Mouse (Mus musculus) limb, embryonic 11.5 days (tissue): ENCODE results near the gene Ift43. TPM values are rescaled to one million over a fixed set of nuclear protein-coding genes. Genes with fewer than 3 reads are reported as not detected.

Source experiments
- ATAC-seq: fragments of 200-750 bp; cut with Nextera tagmentation; 2 replicates; pipeline ENCODE4 v1.8.0; 2017; ENCODE audit warnings: low read depth; ENCODE audit not compliant: insufficient number of reproducible peaks, low FRiP score, low TSS enrichment
- DNase-seq: peaks from one replicate; pipeline ENCODE4 v3.0.0-alpha.2; 2015; ENCODE audit warnings: low spot score
- H3K27ac ChIP-seq: fragments of 300-500 bp; sonication (generic); replicated peaks from 2 replicates; pipeline ENCODE4 v1.5.1; 2014; ENCODE audit warnings: low read depth, mild to moderate bottlenecking, low read length
- H3K27me3 ChIP-seq: fragments of 300-500 bp; sonication (generic); 2 replicates; pipeline ENCODE4 v1.6.1; 2014; ENCODE audit warnings: mild to moderate bottlenecking, low read length, mixed read lengths; ENCODE audit not compliant: control insufficient read depth, insufficient read depth
- H3K36me3 ChIP-seq: fragments of 300-500 bp; sonication (generic); 2 replicates; pipeline ENCODE4 v1.6.1; 2014; ENCODE audit warnings: mild to moderate bottlenecking, low read length, moderate library complexity, mixed read lengths; ENCODE audit not compliant: control insufficient read depth, insufficient read depth
- H3K4me1 ChIP-seq: fragments of 300-500 bp; sonication (generic); 2 replicates; pipeline ENCODE4 v1.6.1; 2014; ENCODE audit warnings: low read length, mixed read lengths; ENCODE audit not compliant: control insufficient read depth, insufficient read depth
- H3K4me2 ChIP-seq: fragments of 300-500 bp; sonication (generic); 2 replicates; pipeline ENCODE4 v1.6.1; 2014; ENCODE audit warnings: low read depth, mild to moderate bottlenecking, moderate library complexity; ENCODE audit not compliant: severe bottlenecking
- H3K4me3 ChIP-seq: fragments of 300-500 bp; sonication (generic); 2 replicates; pipeline ENCODE4 v1.5.1; 2014; ENCODE audit warnings: low read depth, low read length
- H3K9ac ChIP-seq: fragments of 300-500 bp; sonication (generic); 2 replicates; pipeline ENCODE4 v1.6.1; 2014; ENCODE audit warnings: mild to moderate bottlenecking, low read length
- H3K9me3 ChIP-seq: fragments of 300-500 bp; sonication (generic); 2 replicates; pipeline ENCODE4 v1.6.1; 2016; ENCODE audit warnings: low read length; ENCODE audit not compliant: control insufficient read depth
- WGBS: fragments of 180-500 bp; shearing (Covaris S2); extraction: QIAGEN DNeasy Blood & Tissue Kit; methylation state at CpG from one replicate; pipeline ENCODE4 v1.1.7; 2014; 5-methylcytosine and 5-hydroxymethylcytosine counted together
- polyA plus RNA-seq: library from polyadenylated mRNA; unstranded; fragments of >200 nt; fragmentation: Nextera tagmentation; extraction: Ambion mirVana; gene quantifications from 2 replicates; pipeline ENCODE4 v1.2.1, GENCODE M21; 2014

The Ift43 gene
- polyA plus RNA-seq, 1 experiment from 2014 or later, result 81.3 TPM

GRCm38 (mm10) chr12:86173314-86173713 is 91.0 kb downstream of the Ift43 start:
- H3K4me3 ChIP-seq, result no peak overlapping the region
- H3K27ac ChIP-seq, result peak overlapping the region; percentile 53; the same call in 1 of the 2 replicates
- WGBS, result 24% methylated on average over 6 of the region's 6 CpGs
- H3K4me1 ChIP-seq, result peaks cover 43% of the 10 kb centered on the region
- peak; percentile 85 for DNase-seq
- H3K36me3 ChIP-seq, result no peaks in the 10 kb centered on the region
- ATAC-seq, result peak; percentile 42
- no peaks in the 10 kb centered on the region for H3K27me3 ChIP-seq
- no peak overlapping the region; the same call in 1 of the 2 replicates for H3K9ac ChIP-seq
- H3K4me2 ChIP-seq, result no peak overlapping the region; the same call in 1 of the 2 replicates
- no peaks in the 10 kb centered on the region for H3K9me3 ChIP-seq

- 46% methylated on average over 12 of the region's 12 CpGs for WGBS
- H3K36me3 ChIP-seq, result no peaks in the 10 kb centered on the region
- no peaks in the 10 kb centered on the region for H3K27me3 ChIP-seq
- peak overlapping the region; percentile 37; the same call in 1 of the 2 replicates for H3K27ac ChIP-seq
- H3K9me3 ChIP-seq, result no peaks in the 10 kb centered on the region
- H3K4me3 ChIP-seq, result no peak overlapping the region
- no peak for DNase-seq
- H3K9ac ChIP-seq, result no peak overlapping the region
- ATAC-seq, result no peak
- H3K4me2 ChIP-seq, result no peak overlapping the region
- peaks cover 37% of the 10 kb centered on the region for H3K4me1 ChIP-seq
These were observed 92.0 kb downstream of the Ift43 start for GRCm38 (mm10) chr12:86174369-86174768.

- 4% methylated on average over 12 of the region's 12 CpGs for WGBS
- Histone ChIP-seq H3K4me1 (peaks cover 37% of the 10 kb centered on the region), H3K9ac (0 out of 2 replicates have a peak overlapping the region, but pooled peaks have one; percentile 12), H3K9me3 (no peaks in the 10 kb centered on the region), H3K27me3 (no peaks in the 10 kb centered on the region), H3K4me3 (no peak overlapping the region), H3K27ac (peak overlapping the region; percentile 56; the same call in 1 of the 2 replicates), H3K4me2 (peak overlapping the region; percentile 27), H3K36me3 (no peaks in the 10 kb centered on the region)
- DNase-seq, result peak; percentile 66
- no peak; the same call in 1 of the 2 replicates for ATAC-seq
These were observed 93.2 kb downstream of the Ift43 start for GRCm38 (mm10) chr12:86175476-86175942.

- Histone ChIP-seq H3K4me1 (peaks cover 44% of the 10 kb centered on the region), H3K4me2 (peak overlapping the region; percentile 10; the same call in 1 of the 2 replicates), H3K27me3 (no peaks in the 10 kb centered on the region), H3K9ac (no peak overlapping the region), H3K27ac (no peak overlapping the region), H3K4me3 (no peak overlapping the region), H3K9me3 (no peaks in the 10 kb centered on the region), H3K36me3 (no peaks in the 10 kb centered on the region)
- WGBS, result 30% methylated on average over 11 of the region's 11 CpGs
- ATAC-seq (0 out of 2 replicates have a peak, but pooled peaks have one; percentile 31), DNase-seq (peak; percentile 50)
These were observed 94.5 kb downstream of the Ift43 start for GRCm38 (mm10) chr12:86176675-86177339.

- H3K36me3 ChIP-seq, result no peaks in the 10 kb centered on the region
- ATAC-seq (no peak), DNase-seq (no peak)
- H3K9ac ChIP-seq, result no peak overlapping the region
- H3K9me3 ChIP-seq, result no peaks in the 10 kb centered on the region
- H3K4me1 ChIP-seq, result peaks cover 31% of the 10 kb centered on the region
- H3K27me3 ChIP-seq, result no peaks in the 10 kb centered on the region
- no peak overlapping the region for H3K27ac ChIP-seq
- H3K4me3 ChIP-seq, result no peak overlapping the region
- no peak overlapping the region for H3K4me2 ChIP-seq
- 89% methylated on average over 7 of the region's 7 CpGs for WGBS
These were observed 96.9 kb downstream of the Ift43 start for GRCm38 (mm10) chr12:86179266-86179665.

GRCm38 (mm10) chr12:86181320-86181751 is 99.0 kb downstream of the Ift43 start:
- no peaks in the 10 kb centered on the region for H3K9me3 ChIP-seq
- H3K27ac ChIP-seq, result no peak overlapping the region
- DNase-seq (no peak), ATAC-seq (no peak)
- no peak overlapping the region for H3K4me2 ChIP-seq
- H3K4me3 ChIP-seq, result no peak overlapping the region
- 18% methylated on average over 8 of the region's 8 CpGs for WGBS
- H3K27me3 ChIP-seq, result no peaks in the 10 kb centered on the region
- peaks cover 15% of the 10 kb centered on the region for H3K4me1 ChIP-seq
- H3K36me3 ChIP-seq, result no peaks in the 10 kb centered on the region
- no peak overlapping the region for H3K9ac ChIP-seq

- WGBS, result 39% methylated on average over 2 of the region's 2 CpGs
- no peaks in the 10 kb centered on the region for H3K27me3 ChIP-seq
- H3K4me3 ChIP-seq, result no peak overlapping the region
- ATAC-seq (no peak), DNase-seq (no peak)
- H3K27ac ChIP-seq, result no peak overlapping the region
- H3K36me3 ChIP-seq, result no peaks in the 10 kb centered on the region
- no peak overlapping the region for H3K9ac ChIP-seq
- peaks cover 12% of the 10 kb centered on the region for H3K4me1 ChIP-seq
- no peaks in the 10 kb centered on the region for H3K9me3 ChIP-seq
- no peak overlapping the region for H3K4me2 ChIP-seq
These were observed 99.5 kb downstream of the Ift43 start for GRCm38 (mm10) chr12:86181879-86182278.

- Histone ChIP-seq H3K4me3 (no peak overlapping the region), H3K4me1 (peaks cover 7% of the 10 kb centered on the region), H3K27ac (no peak overlapping the region), H3K4me2 (no peak overlapping the region), H3K9ac (no peak overlapping the region), H3K9me3 (no peaks in the 10 kb centered on the region), H3K36me3 (no peaks in the 10 kb centered on the region), H3K27me3 (no peaks in the 10 kb centered on the region)
- no peak for DNase-seq
- WGBS, result 92% methylated on average over 1 of the region's 1 CpGs
- no peak for ATAC-seq
These were observed 100.1 kb downstream of the Ift43 start for GRCm38 (mm10) chr12:86182414-86182813.
